Mouse (Mus musculus) cortical plate, adult 2 months (tissue): ENCODE measurements around the gene Fam228a.

ENCODE experiments used
- CTCF ChIP-seq: fragments of 200-500 bp; IDR thresholded peaks from 2 replicates; pipeline ENCODE4 v1.5.1; 2011; ENCODE audit warnings: mild to moderate bottlenecking, control low read depth, low read length; ENCODE audit not compliant: insufficient read depth; ENCODE audit errors: extremely low read depth
- POLR2A ChIP-seq: fragments of 200-500 bp; IDR thresholded peaks from 2 replicates; pipeline ENCODE4 v1.6.1; 2011; ENCODE audit warnings: mild to moderate bottlenecking, low read length, control low read depth; ENCODE audit not compliant: insufficient read depth; ENCODE audit errors: extremely low read depth

DNA sequence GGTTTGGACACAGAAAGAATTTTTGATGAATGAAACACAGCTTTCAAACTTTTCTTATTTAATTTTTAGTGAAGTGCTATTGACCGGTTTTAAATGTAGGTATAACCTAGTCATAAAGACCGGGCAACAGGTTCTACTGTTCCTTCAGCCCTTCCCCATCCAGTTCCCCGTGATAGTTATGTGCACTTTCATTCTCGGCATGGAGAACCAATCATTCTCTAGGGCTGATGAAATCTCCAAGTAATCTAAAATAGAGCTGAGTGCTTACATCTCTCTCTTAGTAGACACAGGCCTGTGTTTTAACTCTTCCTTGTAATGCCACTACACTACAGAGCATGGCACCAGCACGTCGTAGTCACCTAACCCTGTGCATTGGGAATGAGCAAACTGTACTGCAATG is 39.5 kb upstream of the Fam228a start:
- TF ChIP-seq CTCF, result no peak
- no peak for TF ChIP-seq POLR2A
